Mouse (Mus musculus) cerebellum, postnatal 25 days (tissue): ENCODE data around the gene Snx15.
"Not testable (repeated sequence)": the region's sequence is repeated elsewhere in the genome, so short reads cannot be mapped to it uniquely, and the experiment has no call there.

Source experiments
- DNase-seq, 2 experiments: peaks; one replicate each; pipeline ENCODE4 v3.0.0; 2021; ENCODE audit warnings: mixed read lengths in 2 of 2

Gene Snx15

DNA sequence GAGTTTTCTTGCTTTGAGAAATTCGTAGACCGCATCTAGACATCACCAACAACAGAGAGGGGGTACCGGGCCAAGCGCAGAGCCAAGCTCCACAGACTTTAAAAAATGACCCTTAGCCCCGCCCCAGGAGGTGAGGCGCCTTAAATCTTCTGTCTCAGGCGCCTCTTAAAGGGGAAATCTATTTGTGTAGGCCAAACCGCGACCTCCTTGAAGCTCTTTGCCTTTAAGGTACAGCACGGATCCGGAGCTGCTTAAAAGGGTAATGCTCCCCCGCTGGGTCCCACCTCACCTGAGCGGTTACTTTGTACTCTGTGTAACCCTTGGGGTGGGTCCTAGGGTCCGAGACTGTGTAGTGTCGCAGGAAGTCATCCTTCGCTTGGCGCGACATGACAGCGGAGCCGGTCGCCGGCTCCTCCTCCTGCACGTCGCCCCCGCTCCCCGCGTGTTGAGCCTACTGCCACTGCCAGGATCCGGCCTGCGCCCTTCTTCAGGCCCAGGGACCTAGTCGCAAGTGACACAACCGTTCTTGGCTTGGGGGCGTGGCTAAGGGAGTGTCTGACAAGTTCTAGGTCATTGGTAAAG lies at the start of gene Snx15:
Gene Snx15 (minus strand): TSS at position 545 of the 582 bp plus-strand sequence.
- peak; percentile 98 for DNase-seq

DNA sequence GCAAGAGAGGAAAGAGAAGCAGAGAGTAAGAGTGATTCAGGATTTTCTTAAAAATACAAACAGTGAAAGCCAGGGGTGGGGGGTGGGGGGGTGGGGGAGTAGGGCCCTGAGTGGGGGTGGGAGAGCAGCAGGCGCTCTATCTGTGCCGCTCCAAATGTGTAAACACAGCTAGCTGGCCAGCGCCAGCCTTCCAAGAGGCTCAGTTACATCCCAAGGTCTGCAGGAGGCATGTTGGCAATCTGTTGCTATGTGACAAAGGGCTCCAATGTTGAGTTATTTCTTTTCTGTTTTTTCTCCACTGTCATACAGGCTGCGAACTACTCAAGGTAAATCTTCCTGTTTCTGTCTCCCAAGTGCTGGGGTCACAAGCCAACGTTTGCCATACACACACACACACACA lies 46.7 kb upstream of the Snx15 start:
- DNase-seq = peak; percentile 48 to 71

DNA sequence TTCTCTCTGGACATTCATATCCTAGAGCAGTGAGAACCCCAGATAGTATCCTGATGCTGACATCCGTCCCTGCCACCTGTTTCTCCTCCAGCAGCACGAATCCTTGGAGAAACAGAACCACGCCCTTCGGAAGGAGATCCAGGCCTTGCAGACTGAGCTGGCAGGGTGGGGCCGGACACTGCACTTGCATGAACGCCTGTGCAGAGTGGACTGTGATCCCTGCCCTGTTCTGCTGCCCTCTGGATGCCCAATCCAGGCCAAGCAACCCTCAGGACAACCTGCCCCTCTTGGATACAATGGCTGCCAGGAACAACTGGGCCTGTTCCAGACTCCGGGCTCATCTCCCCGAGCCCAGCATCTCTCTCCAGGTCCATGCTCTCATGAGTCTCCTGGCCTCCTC lies 43.1 kb upstream of the Snx15 start:
- no peak for DNase-seq

DNA sequence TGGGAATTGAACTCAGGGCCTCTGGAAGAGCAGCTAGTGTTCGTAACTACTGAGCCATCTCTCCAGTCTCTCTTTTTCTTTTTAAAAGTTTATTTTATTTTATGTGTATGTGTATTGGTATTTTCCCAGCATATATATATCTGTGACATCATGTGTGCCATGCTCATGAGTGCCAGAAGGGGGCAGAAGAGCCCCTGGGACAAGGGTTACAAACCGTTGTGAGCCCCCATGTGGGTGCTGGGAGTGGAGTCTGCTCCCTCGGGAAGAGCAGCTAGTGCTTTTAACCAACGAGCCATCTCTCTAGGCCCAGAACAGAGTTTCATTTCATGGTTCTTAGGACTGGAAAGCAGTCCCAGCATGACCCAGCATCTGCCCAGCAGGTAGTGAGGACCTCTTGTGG lies 38.6 kb upstream of the Snx15 start:
- no peak for DNase-seq

DNA sequence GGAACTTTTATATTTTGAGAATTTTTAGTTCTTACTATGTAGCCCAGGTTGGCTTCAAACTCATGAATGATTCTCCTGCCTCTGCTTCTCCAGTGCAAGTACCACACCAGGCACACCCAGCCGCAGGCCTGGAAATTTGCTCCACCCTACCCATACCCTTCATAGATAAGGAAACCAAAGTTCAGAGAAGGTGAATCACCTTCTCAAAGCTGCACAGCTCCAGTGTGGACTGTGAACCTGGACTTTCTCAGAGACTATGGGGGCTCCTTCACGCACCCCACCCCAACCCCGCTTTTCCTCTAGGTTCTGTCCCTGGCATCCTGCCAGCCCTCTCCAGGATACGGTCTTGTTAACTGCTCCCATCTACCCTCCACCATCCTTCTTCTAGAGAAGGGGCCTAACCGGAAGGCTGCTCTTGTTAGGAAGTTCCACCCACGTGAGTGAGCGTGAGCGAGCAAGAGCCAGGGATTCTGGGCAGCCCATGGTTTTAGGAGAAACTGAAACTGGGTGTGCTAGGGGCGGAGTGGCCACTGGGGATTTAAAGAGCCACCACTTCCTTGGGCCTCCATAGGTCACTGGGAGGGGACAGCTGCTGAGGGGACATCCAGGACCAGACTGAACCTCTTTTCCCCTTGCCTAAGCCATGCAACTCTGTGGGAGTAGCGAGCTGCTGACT lies 35.9 kb upstream of the Snx15 start:
- DNase-seq = no peak

DNA sequence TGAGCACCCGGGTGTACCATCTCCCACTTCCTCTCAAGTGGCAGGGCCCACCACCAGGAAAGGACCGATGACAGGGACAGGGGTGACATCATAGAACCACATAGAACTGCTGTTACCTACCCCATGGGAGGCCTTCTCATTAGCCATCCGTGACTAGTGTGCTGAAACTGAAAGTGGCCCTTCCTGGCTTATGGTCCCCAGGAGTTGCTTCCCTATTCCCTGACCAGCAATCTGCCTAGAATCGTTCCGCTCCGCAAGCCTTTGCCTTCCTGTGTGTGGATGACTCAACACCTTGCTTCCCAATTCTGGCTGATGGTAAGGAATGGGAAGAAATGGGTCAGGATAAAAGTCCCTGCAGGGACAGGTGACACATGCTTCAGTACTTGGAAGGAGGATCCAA lies 29.1 kb upstream of the Snx15 start:
- peak; percentile 53 to 61 for DNase-seq

DNA sequence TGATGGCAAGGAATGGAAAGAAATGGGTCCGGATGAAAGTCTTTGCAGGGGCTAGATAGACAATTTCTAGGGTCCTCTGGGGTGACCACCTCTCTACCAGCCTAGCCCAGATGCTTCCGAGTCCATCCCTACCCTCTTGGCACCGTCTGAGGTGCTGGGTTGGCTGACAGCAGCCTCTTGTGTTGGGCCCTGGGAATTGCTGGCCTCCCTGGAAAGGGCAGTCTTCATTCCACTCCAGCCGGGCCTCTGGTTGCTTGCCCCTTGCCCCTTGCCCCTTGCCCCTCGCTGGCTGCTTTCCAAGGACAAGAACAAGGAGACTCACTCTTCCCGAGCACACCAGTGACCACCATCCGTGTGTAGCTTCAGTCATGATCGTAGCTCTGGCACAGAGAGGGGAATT lies 28.3 kb upstream of the Snx15 start:
- DNase-seq = no peak

DNA sequence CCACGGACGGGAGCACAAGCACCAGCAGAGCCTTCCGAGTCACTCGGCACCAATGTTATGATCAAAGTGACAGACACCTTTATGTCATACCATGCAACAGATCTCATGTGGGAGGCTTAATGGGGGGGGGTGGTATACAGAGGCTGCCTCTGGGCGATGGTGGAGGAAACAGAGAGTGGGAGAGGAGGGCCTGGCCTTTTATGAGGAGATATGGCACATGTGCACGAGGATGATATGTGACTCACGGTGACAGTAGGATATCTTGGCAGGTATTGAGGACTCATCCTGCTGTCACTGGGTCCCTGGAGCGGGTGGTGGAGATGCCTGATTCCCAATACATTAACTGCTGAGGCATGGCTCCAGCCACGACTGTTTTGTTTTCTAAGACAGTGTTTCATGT lies 27.1 kb upstream of the Snx15 start:
- no peak for DNase-seq

DNA sequence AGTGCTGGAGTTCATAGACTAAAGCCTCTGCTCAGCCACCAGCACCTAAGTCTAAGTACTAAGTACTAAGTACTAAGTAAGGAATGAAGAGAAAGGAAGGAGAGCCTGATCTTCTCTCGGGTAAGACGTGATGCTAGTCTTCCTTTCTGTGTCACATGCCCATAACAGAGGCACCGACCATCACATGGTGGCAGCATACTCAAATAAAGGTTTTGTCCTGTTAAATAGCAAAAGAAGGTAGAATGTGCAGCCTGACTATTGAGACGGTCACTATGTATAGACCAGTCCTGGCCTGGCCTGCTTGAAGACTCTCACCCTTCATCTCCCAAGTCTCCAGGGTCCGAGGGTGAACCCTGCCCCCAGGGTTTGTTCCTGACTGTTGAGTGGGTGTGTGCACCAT lies 16.7 kb upstream of the Snx15 start:
- no peak for DNase-seq

DNA sequence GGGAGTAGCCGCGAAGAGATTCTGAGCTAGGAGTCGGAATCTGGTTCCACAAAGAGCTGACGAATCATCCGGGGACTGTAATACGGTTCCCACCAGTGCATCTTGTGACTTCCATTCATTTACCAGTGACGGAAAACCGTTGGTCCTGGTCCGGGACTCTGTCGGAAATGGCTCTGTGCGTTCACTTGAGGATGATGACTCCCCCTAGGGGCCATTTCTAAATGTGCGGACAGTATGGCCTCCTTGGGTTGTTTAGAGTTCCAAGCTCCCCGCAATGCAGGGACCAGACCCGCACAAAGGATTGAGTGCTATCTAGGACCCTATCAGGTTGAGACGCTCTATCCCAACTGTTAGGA lies 13.3 kb upstream of the Snx15 start, which contains the start of gene Arl2:
Gene Arl2 (minus strand): TSS at position 155 of the 356 bp plus-strand sequence.
- peak in 1 of 2 experiments; percentile 88 for DNase-seq

DNA sequence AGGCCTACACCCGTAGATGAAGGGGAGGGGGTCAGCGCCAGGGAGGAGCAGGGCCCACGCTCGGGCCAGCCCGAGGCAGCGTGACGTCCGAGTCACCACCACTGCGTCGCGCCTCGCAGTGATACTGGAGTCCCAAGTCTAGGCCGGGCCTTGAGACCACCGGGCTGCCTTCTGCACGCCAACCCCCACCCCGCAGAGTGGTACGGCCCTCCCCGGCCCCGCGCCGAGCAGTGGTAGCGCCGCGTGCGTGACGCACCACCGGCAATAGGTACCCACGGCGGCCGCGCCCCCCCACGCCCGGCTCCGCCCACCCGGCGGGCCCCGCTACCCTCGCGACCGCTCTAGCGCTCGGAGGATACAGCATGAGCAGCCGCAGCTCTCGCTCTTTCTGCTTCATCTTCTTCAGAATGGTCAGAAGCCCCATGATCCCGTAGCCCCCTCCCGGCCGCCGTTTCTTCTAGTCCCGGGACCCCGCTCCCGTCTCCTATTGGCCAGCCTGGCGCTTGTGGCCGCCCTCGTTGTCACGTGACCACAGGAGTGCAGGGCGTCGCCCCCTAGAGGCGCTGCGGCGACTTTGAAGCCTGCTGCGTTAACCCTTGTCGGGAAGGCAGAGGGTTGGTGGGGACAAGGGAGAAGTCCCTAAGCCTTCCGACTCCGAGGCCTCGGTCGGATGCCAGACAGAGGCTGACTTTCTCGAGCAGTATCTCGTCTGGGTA lies 12.7 kb upstream of the Snx15 start, which contains the start of gene Batf2:
Gene Batf2 (plus strand): TSS at position 306 of the 716 bp plus-strand sequence.
- peak; percentile 94 to 96 for DNase-seq

DNA sequence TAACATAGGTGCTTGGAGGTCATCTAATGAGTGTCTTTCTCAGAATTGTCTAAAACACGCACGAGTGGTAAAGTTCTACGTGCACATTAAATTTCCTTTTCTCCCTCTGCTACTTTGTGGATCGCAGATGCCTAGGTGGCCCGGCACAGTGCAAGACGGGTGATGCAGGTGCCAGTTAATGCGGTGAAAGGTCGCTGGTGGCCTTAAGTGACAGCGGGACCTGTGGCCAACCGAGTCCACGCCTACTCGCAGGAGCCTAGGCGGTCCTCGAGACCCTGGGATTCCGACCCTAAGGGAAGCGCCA lies 12.2 kb upstream of the Snx15 start:
- DNase-seq = no peak

DNA sequence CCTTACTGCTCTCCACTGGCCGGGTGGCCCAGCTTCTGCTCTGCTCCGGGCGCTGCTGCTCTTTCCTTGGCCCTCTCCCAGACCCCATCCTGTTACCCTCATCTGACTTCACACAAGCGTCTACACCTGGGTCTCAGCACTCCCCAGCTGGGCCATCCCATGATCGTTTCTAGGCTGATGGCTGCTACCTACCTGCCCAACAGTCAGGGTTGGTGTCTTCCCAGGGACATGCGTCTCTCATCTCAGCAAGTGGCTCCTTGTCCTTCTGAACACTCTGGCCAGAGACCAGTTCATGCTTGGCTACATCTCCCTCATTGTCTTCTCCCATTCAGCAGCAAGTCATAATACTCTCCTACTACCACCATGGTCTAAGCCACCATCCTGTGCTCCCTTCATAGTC lies 11.6 kb upstream of the Snx15 start:
- DNase-seq = peak; percentile 55 to 59

DNA sequence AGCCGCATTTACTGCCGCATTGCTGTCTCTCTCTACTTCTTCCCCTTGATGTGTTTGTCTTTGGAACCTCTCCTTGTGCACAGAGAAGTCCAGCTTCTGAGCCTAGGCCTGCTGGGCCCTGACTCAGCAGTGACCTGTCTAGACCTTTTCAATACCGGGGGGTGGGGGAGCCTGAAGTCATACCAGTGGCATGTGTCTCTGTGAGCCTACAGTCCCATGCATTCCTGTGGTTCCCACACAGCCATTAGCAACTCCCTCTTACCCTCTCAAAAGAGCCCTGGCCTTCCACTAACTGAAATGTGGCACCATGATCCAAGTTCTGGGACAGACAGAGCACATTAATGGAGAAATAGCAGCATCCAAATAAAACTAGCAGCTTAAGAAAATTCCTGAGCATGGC lies 8.3 kb upstream of the Snx15 start:
- no peak for DNase-seq

DNA sequence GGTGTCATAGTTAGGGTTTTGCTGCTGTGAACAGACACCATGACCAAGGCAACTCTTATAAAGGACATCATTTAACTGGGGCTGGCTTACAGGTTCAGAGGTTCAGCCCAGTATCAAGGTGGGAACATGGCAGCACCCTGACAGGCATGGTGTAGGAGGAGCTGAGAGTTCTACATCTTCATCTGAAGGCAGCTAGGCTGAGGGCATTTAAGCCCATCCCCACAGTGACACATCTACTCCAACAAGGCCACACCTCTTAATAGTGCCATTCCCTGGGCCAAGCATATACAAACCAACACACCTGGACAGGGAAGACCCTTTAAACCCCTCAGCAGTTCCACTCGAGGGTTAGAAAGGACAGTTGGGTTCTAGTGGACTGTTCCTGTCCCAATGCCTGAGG lies 5.1 kb upstream of the Snx15 start:
- DNase-seq = not testable (repeated sequence)

DNA sequence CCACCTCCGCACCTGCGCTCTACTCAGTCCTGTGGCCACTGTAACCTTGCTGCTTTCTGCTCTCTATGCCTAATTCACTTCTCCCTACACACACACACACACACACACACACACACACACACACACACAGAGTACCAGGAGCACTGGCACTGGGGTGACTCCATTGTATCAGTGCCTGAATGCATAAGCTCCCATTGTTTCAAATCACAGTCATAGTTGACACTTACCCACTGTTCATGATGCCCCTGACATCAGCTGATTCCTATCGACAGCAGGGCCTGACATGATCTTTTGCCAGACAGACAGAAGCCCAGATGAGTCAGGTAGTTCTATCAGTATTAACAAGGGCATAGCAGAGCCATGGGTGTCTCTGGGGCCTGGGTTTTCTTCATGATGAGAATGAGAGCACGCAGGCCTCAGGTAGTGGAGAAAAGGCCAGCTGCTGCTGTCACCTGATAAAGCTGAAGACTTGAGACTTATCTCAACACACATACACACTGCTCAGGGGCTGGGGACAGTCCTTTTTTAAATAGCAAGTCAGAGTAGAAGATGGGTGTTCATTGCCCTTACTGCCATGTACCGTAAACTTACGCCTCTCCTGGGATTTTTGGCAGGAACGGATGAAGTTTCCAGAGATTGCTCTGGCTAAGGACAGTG lies 4.2 kb upstream of the Snx15 start:
- no peak for DNase-seq

DNA sequence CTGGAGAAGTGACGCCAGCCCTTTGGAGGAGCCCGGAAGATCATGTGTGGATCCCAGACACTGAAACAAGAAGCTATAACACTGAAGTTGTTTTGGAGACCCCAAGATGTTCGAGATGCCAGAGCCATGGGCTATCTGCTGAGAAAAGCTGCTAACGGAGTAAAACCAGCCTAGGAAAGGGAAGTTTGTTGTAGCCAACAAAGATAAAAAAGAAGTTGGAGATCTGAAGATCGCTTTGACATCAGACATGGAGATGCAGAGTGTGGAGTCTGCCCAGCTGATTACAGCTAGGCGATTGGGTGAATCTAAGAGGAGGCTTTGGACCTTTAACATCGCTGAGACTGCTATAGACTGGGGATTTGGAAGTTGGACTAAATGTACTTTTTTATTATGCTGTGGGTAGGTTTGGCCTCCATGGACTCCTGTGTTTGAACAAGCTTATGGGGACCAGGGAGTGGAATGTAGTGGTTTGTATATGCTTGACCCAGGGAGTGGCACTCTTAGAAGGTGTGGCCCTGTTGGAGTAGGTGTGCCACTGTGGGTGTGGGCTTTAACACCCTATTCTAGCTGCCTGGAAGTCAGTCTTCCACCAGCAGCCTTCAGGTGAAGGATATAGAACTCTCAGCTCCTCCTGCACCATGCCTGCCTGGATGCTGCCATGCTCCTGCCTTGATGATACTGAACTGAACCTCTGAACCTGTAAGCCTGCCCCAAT lies 2.5 kb upstream of the Snx15 start:
- not testable (repeated sequence) for DNase-seq

DNA sequence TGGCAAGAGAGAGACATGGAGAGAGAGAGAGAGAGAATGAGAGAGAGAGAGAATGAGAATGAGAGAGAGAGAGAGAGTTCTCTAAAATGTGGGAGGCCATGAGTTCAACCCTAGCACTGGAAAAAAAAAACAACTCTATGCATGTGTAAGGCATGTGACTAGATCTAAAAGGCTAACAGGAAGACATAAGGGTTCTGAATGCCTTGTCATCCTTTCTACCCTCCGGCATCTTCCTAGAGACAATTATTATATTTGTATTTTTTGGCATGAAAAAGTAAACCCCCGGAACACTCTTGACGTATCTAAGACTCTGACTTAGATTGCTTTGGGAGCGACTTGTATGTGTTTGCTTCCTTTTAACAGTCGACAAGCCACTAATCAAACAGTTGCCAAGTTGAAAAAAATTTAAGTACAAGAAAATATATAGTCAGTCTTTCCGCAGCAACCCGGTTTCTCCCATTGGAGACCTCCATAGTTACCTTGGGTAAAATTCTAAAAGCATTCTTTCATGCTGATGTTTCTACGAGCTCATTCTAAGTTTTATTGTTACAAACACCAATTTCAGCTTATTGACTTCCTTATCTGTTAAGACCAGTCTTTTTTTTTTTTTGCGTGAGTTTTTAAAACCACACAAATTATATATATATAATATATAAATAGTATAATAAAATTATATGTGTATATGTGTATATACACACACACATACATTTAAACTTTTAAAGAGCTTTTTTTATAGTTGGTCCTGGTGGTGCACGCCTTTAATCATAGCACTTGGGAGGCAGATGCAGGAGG lies 1.1 kb downstream of the Snx15 start:
- no peak for DNase-seq

DNA sequence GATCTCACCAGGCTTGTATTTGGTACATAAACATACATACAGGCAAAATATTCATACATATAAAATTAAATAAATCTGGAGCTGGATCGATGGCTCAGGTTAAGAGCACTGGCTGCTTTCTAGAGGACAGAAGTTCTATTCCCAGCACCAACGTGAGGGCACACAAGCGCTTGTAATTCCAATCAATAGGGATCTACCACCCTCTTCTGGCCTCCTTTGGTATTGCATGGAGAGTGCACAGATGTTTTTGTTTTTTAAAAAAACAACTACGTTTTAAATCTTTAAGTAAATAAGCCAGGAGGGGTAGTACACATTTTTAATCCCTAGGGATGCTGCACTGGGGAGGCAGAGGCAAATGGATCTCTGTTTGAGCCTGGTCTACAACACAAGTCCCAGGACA lies 1.8 kb downstream of the Snx15 start:
- DNase-seq = peak in 1 of 2 experiments; percentile 72

DNA sequence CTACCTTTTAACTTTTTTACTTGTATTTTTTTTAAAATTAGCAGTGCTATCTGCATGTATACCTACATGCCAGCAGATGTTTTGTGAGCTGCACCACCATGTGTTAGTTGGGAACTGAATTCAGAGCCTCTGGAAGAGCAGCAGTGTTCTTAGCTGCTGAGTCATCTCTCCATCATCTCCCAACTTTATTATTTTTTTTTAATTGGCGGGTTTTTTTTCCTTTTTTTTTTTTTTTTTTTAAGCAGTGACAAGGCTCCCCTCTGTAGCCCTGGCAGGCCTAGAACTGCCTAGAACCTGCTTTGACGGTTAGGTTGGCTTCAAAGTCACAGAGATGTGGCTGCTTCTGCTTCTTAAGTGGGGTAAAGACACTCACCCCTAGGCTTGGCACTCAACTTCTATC lies 3.2 kb downstream of the Snx15 start:
- no peak for DNase-seq

DNA sequence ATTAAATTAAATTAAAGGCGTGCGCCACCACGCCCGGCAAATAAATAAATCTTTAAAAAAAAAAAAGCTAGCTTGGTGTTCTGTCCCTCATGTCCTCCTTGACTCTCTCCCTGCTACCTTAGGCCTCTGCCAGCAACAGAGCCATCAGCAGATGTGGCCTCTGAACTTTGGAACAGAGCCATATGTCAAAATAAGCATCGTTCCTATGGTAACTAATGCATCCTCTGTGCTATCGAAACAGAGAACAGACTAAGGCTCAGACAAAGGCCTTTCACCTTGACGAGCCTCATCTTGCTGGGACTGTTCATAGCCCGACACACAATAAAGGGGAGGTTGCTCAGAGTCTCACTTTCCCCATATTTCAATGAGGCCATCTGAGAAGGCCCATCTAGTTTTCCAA lies 4.8 kb downstream of the Snx15 start:
- no peak for DNase-seq

DNA sequence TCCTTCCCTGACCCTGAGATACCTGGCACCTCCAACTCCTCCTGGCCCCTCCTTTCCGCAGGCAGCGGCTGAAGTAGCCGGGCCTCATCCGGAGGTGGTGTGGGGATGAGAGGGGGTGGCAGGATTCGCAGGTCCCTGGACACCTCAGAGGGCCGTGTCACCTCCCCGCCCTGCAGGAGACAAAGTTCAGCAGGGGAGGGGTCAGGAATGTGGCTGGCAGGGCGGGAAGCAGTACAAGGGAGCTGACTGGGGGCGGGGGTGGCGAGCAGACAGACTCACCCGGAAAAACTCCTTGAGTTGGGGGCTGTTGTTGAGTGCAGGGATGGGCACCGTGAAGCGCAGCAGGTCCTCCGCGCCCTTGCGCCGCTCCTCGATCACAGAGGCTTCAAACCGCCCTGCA lies 6.3 kb downstream of the Snx15 start:
- no peak for DNase-seq
